Mouse (Mus musculus): ENCODE results near the gene Iscu.
"Not testable (repeated sequence)": the region's sequence is repeated elsewhere in the genome, so short reads cannot be mapped to it uniquely, and the experiment has no call there.

Iscu gene

DNA sequence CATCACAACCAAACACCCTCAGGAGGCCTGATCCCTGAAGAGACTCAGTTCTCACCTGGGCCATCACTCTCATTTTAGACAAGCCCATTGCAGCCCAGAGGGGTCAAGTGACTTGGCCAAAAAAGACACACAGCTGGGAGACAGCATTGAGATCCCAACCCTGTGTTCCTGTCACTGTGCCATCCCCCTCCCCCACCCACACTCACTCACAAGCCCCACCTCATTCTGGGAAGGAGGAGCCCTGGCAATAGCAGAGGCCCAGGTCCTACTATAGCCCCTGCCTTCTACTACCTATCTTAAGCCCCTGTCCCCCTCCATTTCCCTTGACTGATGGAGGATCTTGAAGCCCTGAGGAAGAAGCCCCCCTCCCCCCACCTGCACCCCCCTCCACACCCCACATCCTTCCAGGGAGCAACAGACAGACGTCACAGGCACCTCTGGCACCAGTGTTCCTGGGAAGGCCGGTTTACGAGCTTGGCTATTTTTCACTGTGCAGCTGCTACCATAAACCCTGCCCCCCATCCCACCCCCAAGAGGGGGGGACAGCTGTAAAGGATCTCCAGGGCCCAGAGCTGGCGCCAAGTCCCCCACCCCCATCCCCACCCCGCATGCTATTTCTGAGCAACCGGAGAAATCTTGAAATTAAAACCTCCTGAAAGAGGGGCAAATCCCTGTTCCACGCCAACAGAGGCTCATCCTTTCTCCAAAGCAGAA, 16.7 kb downstream of the Iscu start:
- DNase-seq: peak; percentile 68

DNA sequence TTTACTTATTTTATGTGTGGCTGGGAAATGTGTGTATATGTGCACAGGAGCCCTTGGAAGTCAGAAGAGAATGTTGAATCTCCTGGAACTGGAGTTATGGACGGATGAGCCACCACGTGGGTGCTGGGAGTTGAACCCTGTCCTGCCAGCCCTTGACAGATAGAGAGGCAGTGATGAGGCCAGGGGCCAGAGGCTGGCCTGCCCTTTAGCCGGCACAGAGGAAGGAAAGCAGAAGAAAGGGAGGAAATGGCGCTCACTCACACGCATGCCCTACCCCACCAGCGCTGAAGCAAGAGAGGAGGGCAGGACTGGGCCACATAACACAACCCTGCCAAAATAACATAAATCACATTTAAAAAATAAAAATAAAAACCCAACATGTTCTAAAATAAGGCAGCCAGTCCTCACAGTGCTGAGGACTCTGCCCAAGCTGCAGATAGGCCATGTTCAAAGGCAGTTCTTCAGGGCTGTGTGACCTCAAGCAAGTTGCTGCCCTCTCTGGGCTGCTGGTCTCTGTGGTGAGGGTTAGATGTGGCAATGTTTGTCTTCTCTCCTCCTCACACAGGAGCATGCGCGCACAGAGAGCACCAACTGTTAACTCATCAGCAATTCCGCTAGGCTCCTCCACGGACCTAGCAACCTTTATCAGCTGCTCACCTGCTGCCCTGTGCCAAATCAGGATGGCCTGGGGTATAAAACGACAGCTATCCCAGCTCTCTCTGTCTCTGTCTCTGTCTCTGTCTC, 18.1 kb downstream of the Iscu start:
- no peak for DNase-seq

DNA sequence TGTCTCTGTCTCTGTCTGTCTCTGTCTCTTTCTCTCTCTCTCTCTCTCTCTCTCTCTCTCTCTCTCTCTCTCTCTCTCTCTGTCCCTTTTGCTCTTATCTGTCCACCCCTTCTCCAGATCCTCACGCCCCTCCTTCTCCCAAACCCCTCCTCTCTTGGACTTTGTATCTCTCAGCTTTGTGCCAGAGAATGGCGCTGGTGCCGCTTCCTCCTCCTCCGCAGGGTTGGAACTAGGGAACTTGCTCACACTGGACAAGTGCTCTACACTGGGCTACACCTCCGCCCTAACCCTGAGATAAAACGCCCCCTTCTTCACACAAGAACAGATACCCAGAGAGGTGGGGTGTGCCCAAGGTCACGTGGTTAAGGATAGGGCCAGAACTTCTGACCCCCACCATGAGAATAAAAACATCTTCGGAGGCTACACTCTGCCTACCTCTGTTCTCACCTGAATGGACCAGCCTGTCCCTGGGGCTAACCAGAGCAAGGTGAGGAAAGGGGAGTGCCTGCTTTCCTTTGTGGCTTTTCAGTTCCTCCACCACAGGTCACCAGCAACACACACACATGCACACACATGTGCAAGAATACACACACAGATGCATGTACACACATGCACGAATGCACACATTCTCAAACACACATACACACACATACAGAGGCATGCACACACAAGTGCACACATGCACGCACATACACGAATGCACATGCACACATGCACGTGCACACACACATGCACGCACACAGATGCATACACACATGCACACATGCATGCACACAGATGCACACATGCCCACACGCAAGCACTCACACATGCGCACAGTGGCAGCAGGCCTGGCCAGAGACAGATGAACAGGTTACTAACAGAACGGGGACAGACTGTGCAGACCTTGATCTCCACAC, 18.9 kb downstream of the Iscu start:
- DNase-seq: no peak

DNA sequence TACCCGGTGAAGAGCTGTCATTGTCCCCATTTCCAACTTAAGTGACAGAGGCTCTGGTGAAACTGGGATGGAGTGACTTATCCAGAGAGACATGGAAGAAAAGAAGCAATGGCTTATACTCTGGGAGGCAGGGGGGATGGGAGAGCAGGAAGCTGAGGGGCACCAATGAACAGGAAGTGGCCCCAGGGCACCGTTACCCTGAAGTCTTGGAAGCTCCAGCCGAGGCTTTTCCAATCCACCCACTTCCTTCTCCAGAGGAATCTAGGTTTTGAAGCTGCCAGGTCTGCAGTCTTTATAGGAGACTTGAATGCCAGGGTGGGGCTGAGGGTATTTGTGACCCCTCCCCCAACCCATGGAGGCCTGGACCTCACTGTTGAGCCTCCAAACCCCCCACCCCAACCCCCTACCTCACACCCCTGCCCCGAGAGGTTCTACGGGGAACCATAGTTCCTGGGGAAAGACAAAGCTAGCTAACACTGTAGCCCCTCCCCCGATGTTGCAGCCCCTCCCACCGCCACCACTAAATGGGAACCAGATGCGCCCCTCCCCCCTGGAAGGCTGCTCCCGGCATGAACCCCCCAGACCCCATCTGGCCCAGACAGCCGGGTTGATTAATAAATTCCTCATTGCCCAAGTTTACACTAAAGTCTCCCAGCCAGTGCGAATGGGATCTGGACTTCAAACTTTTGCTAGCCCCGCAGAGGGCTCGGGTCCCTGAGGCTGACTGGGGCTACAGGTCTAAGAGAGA, 24.0 kb downstream of the Iscu start:
- DNase-seq: peak; percentile 93

DNA sequence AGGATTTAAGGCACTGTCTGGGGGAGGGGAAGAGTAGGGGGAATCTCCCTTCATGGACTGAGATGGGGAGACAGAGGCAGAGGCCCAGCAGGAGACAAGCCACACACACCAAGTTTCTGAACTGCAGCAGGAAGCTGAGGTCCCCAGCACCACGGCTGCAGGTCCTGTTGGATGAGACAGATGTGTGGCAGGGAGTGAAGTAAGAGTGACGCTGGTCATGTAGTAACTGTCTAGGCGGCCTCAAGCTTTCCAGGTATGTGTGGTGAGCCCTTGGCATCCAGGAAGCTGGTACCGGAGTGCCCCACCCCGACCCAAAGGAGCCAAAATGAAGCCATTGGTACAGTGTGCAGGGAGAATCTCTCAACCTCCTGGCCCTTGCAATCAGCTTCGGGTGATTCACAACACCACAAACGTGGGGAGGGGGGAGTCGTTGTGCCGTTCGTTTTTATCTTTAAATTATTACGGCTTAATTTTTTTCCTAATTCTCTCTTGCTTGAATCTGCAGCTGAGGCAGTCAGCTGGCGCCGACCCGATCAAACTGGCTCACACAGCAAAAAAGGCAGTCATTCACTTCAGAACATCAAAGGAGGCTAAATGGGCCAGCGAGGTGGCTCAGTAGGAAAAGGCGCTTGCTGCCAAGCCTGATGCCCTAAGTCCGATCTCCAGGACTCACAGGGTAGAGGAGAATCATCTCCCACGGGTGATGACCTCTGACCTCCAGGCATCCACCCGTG, 24.8 kb downstream of the Iscu start:
- peak; percentile 47 for DNase-seq

DNA sequence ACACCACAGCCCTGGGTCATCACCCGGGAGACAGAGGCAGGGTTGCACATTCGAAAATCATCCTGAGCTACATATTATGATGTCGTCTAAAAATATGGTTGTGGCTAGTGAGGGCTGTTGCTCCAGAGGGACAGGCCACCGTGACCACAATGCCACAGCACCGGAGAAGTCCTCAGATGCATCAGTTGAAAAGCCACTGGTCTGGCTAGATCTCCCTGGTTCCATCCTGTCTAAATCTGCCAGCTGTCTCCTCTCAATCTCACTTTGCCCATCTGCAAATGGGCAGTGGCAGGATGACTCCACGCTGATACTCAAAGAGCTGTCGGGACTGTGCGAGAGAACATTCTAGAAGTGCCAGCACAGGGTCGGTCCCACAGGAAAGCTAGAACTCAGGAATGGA, 26.0 kb downstream of the Iscu start:
- DNase-seq: no peak

DNA sequence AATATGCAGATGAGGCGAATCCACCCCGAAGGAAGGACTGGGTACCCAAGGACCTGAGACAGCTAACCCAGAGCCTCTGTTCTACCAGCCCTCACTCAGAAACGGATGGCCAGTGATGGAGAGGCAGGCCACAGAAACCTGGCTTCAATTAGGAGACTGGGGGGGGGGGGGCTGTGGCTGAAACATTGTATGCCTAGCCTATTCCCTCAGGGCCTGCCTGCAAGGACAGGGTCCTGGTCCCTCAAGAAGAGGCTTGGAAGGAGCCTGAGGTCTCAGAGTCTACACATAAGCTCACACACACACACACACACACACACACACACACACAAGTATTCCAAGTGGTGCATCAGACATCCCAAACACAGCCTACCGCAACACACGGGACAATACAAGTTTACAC, 27.1 kb downstream of the Iscu start:
- DNase-seq: peak; percentile 59

- DNase-seq: peak; percentile 89
These were observed 27.7 kb downstream of the Iscu start, which contains the start of gene Tmem119 for GRCm38 (mm10) chr5:113800280-113800679. Tmem119 (minus strand) TSS chr5:113800516.

DNA sequence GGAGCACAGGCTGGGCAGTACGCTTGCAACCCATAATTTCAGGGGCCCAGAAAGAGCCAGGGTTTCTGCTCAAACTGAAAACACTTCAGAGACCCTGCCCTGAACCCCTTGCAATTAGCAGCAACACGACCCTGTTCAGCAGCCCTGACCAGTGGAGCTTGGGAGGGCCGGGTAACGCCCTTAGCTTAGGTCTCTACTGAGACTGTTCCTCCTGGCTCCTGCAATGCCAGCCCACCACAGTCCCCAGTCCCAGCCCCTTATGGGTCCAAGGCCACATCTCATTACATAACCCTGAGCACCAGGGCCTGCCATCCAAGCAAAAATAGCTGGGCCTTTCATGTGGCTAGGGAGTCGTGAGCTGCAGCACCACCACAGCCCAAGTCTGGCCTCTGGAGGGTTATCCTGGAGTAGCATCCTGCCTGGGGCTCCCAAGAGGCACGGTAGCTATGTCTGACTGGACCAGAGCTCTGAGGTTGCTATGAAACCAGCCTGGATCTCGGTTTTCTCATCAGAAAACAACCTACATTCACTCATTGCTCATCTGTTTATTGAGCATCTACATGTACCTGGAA, 31.9 kb downstream of the Iscu start:
- no peak for DNase-seq

DNA sequence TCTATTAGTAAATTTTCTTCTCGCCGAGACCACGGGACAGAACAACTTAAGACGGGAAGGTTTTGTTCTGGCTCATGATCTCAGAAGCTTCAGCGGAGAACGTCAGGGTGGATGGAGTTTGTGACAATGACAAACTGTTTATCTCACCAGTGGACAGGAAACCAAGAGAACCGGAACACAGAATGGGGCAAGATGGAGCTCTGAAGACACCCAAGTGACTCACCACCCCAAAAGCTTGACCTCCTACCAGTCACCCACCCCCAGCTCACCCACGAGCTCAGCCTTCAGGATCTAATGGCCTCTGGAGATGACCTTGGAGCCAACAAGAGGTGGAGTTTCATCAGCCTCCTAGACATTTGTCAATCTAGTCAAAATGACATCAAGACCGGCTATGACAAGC, 32.8 kb downstream of the Iscu start:
- no peak for DNase-seq

DNA sequence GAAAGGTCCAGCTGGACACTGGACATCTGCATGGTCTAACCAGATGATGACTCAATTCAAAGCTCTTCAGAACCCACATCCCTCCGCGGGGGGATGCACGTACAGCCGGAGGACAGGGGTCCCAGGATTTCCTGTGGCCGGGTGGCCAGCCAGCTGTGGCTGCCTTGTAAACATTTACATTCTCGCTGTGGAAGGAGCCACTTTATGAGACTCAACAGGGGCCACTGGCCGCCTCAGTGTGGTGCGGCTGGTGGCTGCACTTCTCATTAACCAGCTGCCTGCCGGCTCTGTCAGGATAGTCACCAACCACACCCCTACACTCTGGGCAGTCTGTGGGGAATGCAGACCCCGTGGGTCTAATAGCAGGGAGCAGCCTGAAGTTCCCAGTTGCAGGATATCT, 33.9 kb downstream of the Iscu start:
- no peak for DNase-seq

- no peak for DNase-seq
These were observed 35.2 kb downstream of the Iscu start for GRCm38 (mm10) chr5:113807712-113808111.

DNA sequence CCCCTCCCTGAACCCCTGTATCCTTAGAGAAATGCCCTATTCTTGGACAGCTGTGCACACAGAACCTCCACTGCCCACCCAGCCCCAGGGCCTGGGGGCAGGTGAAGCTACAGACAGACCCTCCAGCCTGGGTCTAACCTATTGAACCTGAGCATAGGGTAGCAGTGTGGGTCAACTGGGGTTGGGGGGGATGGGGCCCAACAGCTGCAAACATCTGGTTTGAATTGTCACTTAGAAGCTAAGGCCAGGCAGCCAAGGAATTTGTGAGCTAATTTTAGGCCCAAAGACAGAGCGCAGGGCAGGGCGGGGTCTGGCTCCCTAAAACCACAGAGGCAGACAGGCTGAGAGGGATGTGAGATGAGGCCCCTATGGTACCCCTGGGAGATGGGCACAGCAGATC, 35.6 kb downstream of the Iscu start:
- peak; percentile 74 for DNase-seq

DNA sequence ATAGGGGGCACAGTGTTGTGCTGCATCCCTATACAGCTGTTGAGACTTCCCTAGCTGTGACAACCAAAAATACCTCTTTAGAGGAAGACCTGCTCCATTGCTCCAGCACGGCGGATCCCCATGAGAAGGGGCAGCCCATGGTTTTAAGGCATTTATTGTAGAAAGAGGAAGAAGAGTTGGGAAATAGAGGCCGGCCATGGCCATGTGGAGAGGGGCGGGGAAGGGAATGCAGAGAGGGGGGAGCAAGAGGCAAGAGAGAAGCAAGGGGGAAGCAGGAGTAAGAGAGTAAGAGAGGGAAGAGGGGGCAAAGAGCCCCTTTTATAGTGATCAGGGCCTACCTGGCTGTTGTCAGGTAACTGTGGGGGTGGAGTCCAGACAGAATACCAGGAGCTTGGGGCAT, 37.6 kb downstream of the Iscu start:
- DNase-seq: no peak

- not testable (repeated sequence) for DNase-seq
These were observed 39.4 kb downstream of the Iscu start for GRCm38 (mm10) chr5:113811824-113812420.

DNA sequence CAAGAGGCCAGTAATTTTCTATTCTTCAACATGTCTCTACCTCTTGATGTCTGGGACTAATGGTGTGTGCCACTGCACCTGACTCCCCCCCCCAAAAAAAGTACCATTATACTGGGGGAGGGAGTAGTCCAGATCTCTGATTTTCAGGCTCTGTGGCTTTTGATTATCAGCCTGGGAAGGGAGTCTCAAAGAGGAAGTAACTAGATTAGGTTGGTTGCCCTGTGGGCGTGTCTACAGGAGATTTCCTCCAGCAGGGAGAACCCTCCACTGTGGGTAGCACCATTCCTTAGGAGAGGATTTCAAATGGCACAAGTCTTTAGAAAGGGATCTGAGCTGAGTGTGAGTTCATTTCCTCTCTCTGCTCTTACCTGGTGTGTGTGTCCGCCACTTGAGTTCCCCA, 40.1 kb downstream of the Iscu start:
- DNase-seq: no peak

DNA sequence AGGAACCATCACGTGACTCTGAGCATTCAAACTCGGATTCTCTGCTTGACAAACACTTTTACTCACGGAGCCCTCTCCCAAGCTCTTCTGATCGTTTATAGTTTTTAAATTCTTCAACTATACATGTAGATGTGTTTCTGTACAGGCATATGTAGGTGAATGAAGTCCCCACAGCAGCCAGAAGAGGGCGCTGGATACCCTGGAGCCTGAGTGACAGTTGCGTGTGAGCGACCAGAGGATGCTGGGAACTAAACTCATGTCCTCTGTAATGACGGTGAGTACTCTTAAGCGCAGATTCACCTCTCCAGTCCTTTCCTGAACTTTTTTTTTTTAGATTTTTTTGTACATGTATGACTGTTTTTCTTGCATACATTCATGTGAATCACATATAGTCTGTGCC, 41.1 kb downstream of the Iscu start:
- DNase-seq: no peak

DNA sequence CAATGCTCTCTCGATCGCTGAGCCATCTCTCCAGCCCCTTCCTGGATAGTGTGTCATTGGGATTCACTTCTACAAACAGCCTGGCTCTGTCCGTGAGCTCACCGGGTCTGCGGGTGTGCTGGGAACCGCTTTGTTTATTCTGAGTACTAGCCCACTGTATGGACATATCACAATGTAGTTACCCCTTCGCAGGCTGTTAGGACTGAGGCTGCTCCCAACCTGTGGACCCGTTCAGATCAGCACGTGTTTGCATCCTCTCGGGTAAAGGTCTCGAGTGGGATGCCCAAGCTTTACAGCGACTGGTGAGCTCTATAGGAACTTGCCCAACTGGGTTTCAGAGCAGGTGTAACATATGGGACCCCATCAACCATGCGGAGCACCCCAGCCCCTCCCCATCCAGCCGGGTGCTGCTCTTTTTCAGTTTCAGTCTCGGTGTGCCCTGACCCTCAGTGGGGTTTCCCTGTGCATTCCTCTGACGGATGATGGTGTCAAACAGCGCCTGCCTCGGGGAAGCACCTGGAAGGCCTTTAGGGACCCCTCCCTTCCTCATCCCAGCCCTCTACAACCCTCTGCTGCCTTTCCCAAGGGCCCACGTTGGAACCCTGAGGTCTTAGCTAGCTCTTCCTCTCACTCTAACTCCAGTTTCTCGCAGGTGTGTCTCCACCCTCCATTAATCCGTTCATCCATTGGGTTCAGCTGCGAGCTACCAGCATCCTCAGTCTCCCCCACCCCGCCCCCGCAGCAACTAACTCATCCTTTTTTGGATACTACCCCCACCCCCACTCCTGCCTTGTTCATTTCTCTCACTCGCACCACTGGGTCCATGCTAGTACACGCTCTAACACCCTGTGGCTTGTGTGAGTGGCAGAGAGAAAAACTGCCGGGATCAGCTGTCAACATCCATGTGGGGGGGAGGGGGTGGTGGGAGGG, 41.8 kb downstream of the Iscu start:
- no peak for DNase-seq

DNA sequence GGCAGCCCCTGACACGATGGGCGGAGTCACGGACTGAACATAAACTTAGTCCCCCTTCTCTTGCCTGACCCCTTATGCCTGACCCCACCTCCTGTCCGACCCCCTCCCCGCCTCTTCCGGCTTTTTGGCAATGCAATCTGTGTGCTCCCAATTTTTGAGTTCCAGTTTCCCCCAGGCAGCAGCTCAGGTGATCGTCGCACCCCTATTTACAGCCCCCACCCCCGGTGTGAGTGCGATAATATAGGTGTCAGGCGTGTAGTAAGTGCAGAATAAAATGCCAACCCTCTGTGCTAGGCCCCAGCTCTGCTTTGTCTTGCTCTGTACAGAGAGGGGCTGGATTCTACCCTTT, 42.5 kb downstream of the Iscu start:
- no peak for DNase-seq

GRCm38 (mm10) chr5:113815638-113816152, 43.1 kb downstream of the Iscu start:
- peak; percentile 92 for DNase-seq

All from embryo, embryonic 11 days (tissue).